Mouse (Mus musculus) thymus, postnatal 14 days (tissue): ENCODE results near the gene March10.

Experiments used
- DNase-seq: peaks from one replicate; pipeline ENCODE4 v3.0.0; 2021

Gene March10

GRCm38 (mm10) chr11:105464430-105464967 is 8.0 kb upstream of the March10 start:
- no peak for DNase-seq

GRCm38 (mm10) chr11:105459900-105460299 is 3.4 kb upstream of the March10 start:
- no peak for DNase-seq

DNA sequence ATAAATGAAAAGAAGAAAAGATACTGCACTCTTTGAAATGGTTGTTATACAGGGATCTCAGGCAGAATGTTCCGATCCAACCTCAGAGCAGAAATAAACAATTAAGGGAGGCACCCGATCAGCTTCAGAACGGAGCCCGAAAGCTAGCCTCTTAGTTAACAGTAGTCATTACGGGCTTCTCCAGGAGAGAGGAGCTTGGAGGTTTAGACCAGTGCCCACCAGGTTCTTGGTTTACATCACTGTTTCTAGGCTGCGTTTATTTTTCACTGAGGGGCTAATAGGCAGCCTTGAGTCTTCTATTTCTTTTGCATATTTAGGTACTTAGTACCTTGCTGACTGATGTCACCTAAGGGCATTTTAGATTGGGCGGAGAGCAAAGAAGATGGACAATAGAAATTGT is 506 bp upstream of the March10 start:
- DNase-seq: no peak

DNA sequence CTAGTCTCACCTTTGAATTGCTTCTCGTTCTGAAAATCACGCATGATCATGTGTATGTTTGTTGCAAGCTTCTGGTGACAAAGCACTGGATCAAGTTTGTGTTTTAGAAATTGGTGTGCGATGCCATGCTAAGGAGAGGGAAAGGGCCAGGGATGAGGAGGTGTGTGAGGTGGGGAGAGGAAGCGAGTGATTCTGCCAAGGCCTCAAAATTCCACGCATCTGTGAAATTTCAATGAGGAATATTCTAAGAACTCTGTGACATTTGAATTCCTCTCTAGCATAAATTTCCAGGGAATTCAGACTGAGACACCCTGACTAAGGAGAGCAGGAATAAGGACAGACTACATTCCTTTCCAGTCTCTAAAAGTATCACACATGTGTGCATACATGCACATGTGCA is 1.4 kb downstream of the March10 start:
- no peak for DNase-seq

DNA sequence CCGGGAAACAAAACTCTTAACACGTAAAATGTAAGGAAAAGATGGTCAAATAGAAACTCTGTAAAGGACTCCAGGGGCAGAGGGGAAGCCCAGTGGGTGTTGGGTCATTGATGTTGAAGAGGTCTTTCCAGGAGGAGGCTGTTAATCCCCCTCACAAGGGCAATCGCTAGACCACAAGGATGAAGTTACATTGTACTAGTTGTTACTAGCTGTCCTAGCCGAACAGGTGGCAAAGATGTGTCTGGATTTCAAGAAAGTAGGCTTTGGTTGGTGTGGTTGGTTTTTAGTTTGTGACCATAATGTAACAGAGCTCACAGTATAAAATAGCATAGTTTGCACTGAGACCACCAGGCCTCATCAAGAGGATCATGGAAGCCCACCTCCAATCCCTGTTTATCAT is 3.5 kb downstream of the March10 start:
- DNase-seq: no peak

GRCm38 (mm10) chr11:105452504-105452903 is 4.0 kb downstream of the March10 start:
- no peak for DNase-seq

GRCm38 (mm10) chr11:105451553-105452135 is 4.9 kb downstream of the March10 start:
- DNase-seq: no peak

- no peak for DNase-seq
Measured at GRCm38 (mm10) chr11:105449581-105450315, 6.8 kb downstream of the March10 start.

DNA sequence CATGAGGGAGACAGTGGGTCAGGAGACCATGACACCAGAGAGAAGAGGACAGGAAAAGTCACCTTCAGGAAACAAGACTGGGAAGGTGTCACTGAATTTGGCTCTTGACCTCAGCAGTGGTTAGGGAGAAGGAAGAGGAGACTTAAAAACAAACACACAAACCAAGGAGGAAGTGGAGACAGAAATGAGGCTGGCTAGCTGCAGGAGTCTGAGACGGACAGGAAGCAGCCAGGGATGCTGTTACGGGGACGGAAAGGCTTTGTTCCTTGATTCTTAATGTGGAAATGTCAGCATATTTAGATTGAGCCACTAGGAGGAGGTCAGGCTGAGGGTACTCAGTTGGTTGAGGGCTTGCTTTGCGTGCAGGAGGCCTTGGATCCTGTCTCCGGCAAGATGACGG is 8.9 kb downstream of the March10 start:
- DNase-seq: no peak

GRCm38 (mm10) chr11:105446221-105446620 is 10.3 kb downstream of the March10 start:
- no peak for DNase-seq

DNA sequence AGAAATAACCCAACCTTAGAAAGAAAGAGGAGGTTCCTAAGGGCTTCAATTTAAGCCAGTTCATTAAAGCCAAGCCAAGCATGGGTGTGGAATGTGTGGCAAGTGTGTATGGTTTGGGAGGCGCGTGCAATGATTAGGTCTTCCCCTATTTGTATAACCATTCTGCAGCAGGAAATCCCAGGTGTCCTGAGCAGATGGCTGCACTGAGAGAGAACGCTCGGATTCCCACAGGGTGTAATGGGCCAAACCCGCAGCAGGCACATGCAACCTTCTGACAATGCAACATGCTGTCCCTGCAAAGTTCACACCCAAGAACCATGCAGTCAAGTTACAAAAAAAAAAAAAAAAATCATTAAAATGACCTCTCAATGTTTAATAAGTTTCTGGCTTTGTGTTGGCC is 10.8 kb downstream of the March10 start:
- no peak for DNase-seq

DNA sequence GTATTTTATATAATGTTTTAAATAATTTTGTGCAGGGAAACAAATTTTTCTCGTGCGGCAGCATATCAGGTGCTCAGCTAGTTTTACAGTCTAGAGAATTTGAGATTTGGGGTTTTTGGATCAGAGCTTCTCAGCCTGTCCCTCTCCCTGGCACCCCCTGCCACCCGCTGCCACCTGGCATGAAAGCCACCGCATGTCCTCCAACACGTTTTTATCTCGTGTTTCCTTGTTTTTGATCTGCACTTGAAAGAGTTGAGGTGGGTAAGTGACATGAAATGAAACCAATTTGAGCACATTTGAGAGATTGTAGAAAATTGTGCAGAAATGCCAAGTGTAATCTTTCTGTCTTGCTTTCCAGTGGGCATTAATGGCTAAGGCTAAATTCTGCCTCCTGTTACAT is 11.6 kb downstream of the March10 start:
- DNase-seq: peak; percentile 74

DNA sequence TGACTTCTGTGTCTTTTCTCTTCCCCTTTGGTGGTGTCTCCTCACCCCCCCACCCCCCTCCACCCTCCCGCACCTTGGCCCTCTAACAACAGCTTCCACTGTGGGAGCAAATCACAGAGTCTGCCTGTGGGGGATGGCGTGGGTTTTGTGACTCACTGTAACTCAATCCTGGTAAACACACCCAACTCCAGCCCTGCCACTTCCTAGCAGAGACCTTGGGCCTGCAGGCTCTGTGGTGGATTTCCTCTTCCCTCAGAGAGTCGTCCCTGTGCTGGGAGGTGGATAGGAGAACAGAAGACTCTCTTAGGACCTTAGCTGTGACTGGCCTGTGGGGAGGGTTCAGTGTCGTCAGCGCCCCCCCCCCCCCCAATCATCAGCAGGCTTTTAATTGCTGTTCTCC is 13.0 kb downstream of the March10 start:
- DNase-seq: no peak

DNA sequence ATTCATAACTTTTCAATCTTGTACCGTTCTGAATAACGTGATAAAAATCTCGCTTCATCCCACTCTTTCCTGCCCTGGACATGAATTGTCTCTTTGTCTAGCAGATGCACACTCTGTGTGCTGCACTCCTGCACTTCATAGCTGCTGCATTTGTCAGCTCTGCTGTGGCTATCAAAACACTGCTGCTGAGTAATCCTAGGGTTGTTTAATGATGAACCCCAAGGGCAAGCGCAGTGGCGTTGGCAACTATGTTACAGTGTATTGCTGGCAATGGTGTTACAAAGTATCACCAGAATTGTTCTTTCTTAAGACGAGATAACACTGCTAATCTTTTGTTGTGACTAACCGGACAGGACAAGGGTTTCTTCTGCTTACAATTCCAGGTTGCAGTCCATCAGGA is 16.7 kb downstream of the March10 start:
- DNase-seq: no peak

- no peak for DNase-seq
Measured at GRCm38 (mm10) chr11:105438907-105439306, 17.6 kb downstream of the March10 start.

DNA sequence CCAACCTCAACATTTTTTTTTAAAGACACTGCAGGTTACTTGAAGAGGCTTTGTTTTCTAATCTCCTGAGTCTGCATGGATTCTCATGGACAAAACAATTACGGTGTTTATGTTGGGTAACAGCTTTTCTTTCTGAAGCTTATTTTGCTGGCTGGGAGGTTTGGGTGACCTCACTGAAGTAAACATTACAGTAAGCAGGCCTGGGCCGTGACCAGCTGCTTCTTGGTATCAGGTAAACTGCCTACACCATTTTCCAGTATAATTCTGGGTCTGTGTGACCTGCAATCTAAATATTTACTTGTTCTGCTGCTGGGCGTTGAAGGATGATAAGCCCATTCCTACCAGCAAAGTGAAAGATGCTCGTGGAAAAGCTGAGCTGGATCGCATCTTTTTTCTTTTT is 30.1 kb downstream of the March10 start:
- DNase-seq: no peak

DNA sequence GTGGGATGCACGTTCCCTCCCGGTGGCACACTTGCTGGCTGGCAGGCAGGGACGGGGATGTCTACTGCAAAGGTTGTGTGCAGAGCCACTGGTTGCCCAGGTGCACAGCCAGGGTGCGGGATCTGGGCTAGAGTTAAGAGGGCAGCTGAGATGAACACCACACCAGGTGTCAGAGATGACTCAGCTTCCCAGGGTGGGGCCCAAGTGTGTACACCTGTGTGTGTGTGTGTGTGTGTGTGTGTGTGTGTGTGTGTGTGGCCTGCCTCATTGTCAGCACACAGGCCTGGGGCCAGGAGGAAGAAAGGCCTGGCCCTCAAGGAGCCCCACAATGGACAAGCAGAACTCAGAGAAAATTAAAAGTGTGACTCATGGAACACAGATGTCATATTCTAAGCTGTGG is 31.9 kb downstream of the March10 start:
- no peak for DNase-seq

- no peak for DNase-seq
Measured at GRCm38 (mm10) chr11:105420671-105421450, 35.7 kb downstream of the March10 start.

DNA sequence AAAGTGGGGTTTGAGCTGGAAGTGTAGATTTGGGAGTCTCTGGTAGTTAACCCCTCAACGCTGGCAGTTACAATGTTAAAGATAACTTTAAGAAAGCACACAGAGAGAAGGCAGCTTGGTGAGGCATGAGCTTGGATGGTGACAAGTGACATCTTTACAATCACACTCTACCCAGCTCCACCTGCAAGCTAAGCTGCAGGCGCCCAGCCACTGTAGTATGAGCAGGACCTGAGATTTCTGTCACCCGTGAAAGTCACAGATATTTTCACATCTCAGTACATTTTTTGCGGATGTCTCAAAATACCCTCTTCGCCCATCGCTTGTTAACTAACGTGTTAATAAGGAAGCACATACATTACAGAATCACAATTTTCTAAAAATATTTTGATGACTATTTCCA is 36.6 kb downstream of the March10 start:
- DNase-seq: no peak

GRCm38 (mm10) chr11:105414009-105414408 is 42.5 kb downstream of the March10 start:
- no peak for DNase-seq

GRCm38 (mm10) chr11:105409408-105409807 is 47.1 kb downstream of the March10 start:
- DNase-seq: no peak

DNA sequence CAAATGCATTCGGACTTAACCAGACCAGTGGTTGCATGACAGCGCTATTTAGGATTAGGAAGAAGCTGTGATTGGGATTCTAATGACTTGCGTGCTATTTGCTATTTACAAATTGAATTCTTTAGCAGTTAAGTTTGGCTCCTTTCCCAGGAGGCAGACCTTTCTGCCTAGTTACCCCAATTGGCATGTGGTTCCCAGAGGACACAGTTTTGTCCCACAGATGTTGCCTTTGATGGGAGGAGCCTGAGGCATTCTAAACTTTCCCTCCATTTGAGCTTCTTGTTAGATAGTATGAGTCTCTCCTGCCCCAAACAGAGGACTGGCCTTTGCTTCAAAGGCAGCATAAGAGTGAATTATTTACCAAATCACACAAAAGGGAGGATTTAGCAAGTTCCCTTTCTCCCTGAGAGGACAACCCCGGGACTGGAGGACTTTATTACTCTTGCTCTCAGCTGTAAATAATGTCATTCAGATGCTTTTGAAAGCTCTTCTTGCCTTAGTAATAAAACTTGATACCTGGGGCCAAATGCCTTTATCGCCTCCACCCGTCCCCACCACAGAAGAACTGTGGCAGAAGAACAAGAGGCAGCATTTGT is 48.6 kb downstream of the March10 start:
- DNase-seq: no peak

DNA sequence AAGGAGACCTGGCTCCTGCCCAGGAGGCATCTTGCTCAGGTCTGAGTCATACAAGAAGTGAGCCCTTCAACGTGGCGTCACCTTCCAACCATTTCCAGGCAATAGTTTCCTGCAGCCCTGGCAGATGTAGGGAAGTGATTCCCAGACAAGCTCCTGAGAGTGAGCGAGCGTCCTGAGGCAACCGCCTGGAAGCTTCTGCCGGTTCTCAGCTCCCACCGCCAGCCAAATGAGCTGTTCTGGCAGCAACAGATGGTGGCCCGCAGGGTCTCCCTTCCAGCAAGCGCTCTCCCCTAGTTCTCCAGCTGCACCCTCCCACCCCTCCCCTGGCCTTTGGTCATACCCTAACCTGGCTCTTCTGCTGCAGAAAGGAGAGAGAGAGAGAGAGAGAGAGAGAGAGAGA is 54.2 kb downstream of the March10 start:
- no peak for DNase-seq
